ENCODE assay signal across 9 mouse cellular contexts in the genomic region with DNA sequence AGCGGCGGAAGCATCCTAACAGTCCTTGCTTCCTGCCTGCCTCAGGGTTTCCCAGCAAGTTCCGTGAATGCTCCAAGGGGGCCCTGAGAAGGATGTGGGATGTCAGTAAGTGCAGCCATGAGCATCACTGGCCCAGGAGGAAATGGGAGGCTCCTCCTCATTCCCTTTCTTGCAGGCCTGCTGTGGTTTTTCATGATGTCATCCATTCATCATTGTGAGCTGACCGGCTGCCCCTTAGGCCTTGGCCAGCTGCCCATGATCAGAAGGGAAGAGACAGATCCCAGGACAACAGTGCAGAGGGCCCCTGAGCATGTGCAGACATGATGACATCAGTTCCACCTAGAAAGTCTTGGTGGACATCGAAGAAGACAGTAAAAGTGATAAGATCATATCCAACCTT. TPM values are rescaled to one million over a fixed set of nuclear protein-coding genes. Genes with fewer than 3 reads are reported as not detected.
A peak's percentile ranks its signal among the peaks of the same experiment; 100 is the strongest.
DNase-seq lines count a peak whose midpoint lies in the region; ATAC-seq and TF ChIP-seq lines count a peak whose summit lies in the region.
"Had no signal": no experiment of that assay in that cellular context is flagged by ENCODE, and none has a peak within 500 bp of the region (broad histone marks: within the 10 kb centered on the region; RNA-seq: fewer than 3 reads in every experiment).

A gene (plus strand): TSS at position 262 of the 400 bp plus-strand sequence.

- 47% methylated on average over 5 of the region's 5 CpGs for WGBS in heart, embryonic 10.5 days
- WGBS in liver, embryonic 11.5 days: 39% methylated on average over 5 of the region's 5 CpGs

- no peaks in the 10 kb centered on the region for H3K9me3 ChIP-seq in heart, embryonic 10.5 days
- H3K9me3 ChIP-seq in liver, embryonic 11.5 days (ENCODE audit: control insufficient read depth, low read length): no peaks in the 10 kb centered on the region

- peak; percentile 3 for DNase-seq in gastrocnemius, adult 18-20 months (ENCODE audit: low spot score)
- no peak for DNase-seq in gastrocnemius, adult 2 months
- peak; percentile 91 for DNase-seq in NIH3T3 (ENCODE audit: low read depth)
- peak; percentile 86 for DNase-seq in heart, embryonic 10.5 days (ENCODE audit: low spot score)
- peak; percentile 41 for DNase-seq in liver, embryonic 11.5 days (ENCODE audit: low spot score)
- DNase-seq in urinary bladder, postnatal 14 days (ENCODE audit: low spot score): no peak
- no peak for DNase-seq in spleen, postnatal 36 days (ENCODE audit: low spot score in 2 of 2)
- DNase-seq in right cerebral cortex, postnatal 25 days: no peak

- H3K4me2 ChIP-seq in liver, embryonic 11.5 days: no peak within 1 kb of the TSS

- ATAC-seq in liver, embryonic 11.5 days (replicated peaks; ENCODE audit: low FRiP score): 0 out of 2 replicates have a peak, but pooled peaks have one; percentile 41

- no peak for TF ChIP-seq CTCF in gastrocnemius, adult 2 months (IDR thresholded peaks at IDR 0.05)

- H3K4me3 ChIP-seq in gastrocnemius, adult 2 months: no peak within 1 kb of the TSS
- H3K4me3 ChIP-seq in heart, embryonic 10.5 days: no peak within 1 kb of the TSS
- H3K4me3 ChIP-seq in liver, embryonic 11.5 days (ENCODE audit: low read depth, low read length): no peak within 1 kb of the TSS

- no peak within 1 kb of the TSS for H3K9ac ChIP-seq in liver, embryonic 11.5 days (ENCODE audit: low read depth, low read length)

- no peaks in the 10 kb centered on the region for H3K36me3 ChIP-seq in heart, embryonic 10.5 days
- H3K36me3 ChIP-seq in liver, embryonic 11.5 days (ENCODE audit: control insufficient read depth, insufficient read depth, low read length): no peaks in the 10 kb centered on the region

- intact Hi-C loops in gastrocnemius, adult 2 months (cut with DNase I): no loop called here

- peaks cover 11% of the 10 kb centered on the region for H3K4me1 ChIP-seq in heart, embryonic 10.5 days
- no peaks in the 10 kb centered on the region for H3K4me1 ChIP-seq in liver, embryonic 11.5 days (replicated peaks; ENCODE audit: control insufficient read depth, insufficient read depth, low read length)

- no peaks in the 10 kb centered on the region for H3K27me3 ChIP-seq in heart, embryonic 10.5 days (ENCODE audit: insufficient read depth, poor library complexity, severe bottlenecking)
- no peaks in the 10 kb centered on the region for H3K27me3 ChIP-seq in liver, embryonic 11.5 days (replicated peaks; ENCODE audit: control insufficient read depth, insufficient read depth, low read length)

- no peak within 1 kb of the TSS for H3K27ac ChIP-seq in gastrocnemius, adult 2 months
- H3K27ac ChIP-seq in heart, embryonic 10.5 days: peak within 1 kb of the TSS; percentile 53; the same call in 1 of the 2 replicates
- H3K27ac ChIP-seq in liver, embryonic 11.5 days (ENCODE audit: low read depth, low read length): no peak within 1 kb of the TSS

RNA-seq across cellular contexts. Expression of the gene that starts here (rescaled TPM):
- total RNA-seq in gastrocnemius, adult 18-20 months (2021): not detected
- total RNA-seq in gastrocnemius, adult 2 months (2021): not detected
- 0.14 TPM in 1 of 2 replicates, not detected in the other for polyA plus RNA-seq in heart, embryonic 10.5 days (2016; fragmentation: Nextera tagmentation; extraction: Ambion mirVana)
- 0.25 TPM in 1 of 2 replicates, not detected in the other for polyA plus RNA-seq in liver, embryonic 11.5 days (2014; fragmentation: Nextera tagmentation; extraction: Ambion mirVana)
- total RNA-seq: layer of hippocampus, adult 8-10 months had no signal

Comparison
In these comparisons a context has a peak if more than half of its experiments do, and no peak if none do; other contexts are left out.
1. Peak in DNase-seq in gastrocnemius, adult 18-20 months; RNA of the gene not detected or under 1 TPM.
2. Peak in DNase-seq and H3K27ac ChIP-seq in heart, embryonic 10.5 days; RNA of the gene not detected or under 1 TPM.
3. Peak in DNase-seq and ATAC-seq in liver, embryonic 11.5 days; RNA of the gene not detected or under 1 TPM.